Mouse (Mus musculus) hindbrain, embryonic 12.5 days (tissue): ENCODE data around the gene Gm20388. TPM values are rescaled to one million over a fixed set of nuclear protein-coding genes. Genes with fewer than 3 reads are reported as not detected.
A peak's percentile ranks its signal among the peaks of the same experiment; 100 is the strongest.
"Not testable (repeated sequence)": the region's sequence is repeated elsewhere in the genome, so short reads cannot be mapped to it uniquely, and the experiment has no call there.

Experiments
- ATAC-seq: fragments of 200-750 bp; cut with Nextera tagmentation; 2 replicates; pipeline ENCODE4 v1.8.0; 2017; ENCODE audit warnings: moderate TSS enrichment; ENCODE audit not compliant: low FRiP score
- H3K27ac ChIP-seq: fragments of 300-500 bp; sonication (generic); 2 replicates; pipeline ENCODE4 v1.5.1; 2016; ENCODE audit warnings: mild to moderate bottlenecking
- H3K27me3 ChIP-seq: fragments of 300-500 bp; sonication (generic); 2 replicates; pipeline ENCODE4 v1.6.1; 2016; ENCODE audit warnings: mild to moderate bottlenecking
- H3K36me3 ChIP-seq: fragments of 300-500 bp; sonication (generic); 2 replicates; pipeline ENCODE4 v1.6.1; 2016; ENCODE audit warnings: mild to moderate bottlenecking
- H3K4me1 ChIP-seq: fragments of 300-500 bp; sonication (generic); 2 replicates; pipeline ENCODE4 v1.6.1; 2016
- H3K4me2 ChIP-seq: fragments of 300-500 bp; sonication (generic); replicated peaks from 2 replicates; pipeline ENCODE4 v1.6.1; 2016; ENCODE audit warnings: mild to moderate bottlenecking
- H3K4me3 ChIP-seq: fragments of 300-500 bp; sonication (generic); 2 replicates; pipeline ENCODE4 v1.5.1; 2016; ENCODE audit warnings: mild to moderate bottlenecking
- H3K9ac ChIP-seq: fragments of 300-500 bp; sonication (generic); 2 replicates; pipeline ENCODE4 v1.6.1; 2016; ENCODE audit warnings: mild to moderate bottlenecking, moderate library complexity
- H3K9me3 ChIP-seq: fragments of 300-500 bp; sonication (generic); replicated peaks from 2 replicates; pipeline ENCODE4 v1.6.1; 2016; ENCODE audit warnings: mild to moderate bottlenecking
- WGBS: fragments of 180-500 bp; shearing (Covaris S2); methylation state at CpG from one replicate; pipeline ENCODE4 v1.1.7; 2016; 5-methylcytosine and 5-hydroxymethylcytosine counted together
- polyA plus RNA-seq: library from polyadenylated mRNA; unstranded; fragments of >200 nt; fragmentation: Nextera tagmentation; extraction: Ambion mirVana; gene quantifications from 2 replicates; pipeline ENCODE4 v1.2.1, GENCODE M21; 2016

Gm20388 gene
- polyA plus RNA-seq, 1 experiment from 2014 or later, result not detected

DNA sequence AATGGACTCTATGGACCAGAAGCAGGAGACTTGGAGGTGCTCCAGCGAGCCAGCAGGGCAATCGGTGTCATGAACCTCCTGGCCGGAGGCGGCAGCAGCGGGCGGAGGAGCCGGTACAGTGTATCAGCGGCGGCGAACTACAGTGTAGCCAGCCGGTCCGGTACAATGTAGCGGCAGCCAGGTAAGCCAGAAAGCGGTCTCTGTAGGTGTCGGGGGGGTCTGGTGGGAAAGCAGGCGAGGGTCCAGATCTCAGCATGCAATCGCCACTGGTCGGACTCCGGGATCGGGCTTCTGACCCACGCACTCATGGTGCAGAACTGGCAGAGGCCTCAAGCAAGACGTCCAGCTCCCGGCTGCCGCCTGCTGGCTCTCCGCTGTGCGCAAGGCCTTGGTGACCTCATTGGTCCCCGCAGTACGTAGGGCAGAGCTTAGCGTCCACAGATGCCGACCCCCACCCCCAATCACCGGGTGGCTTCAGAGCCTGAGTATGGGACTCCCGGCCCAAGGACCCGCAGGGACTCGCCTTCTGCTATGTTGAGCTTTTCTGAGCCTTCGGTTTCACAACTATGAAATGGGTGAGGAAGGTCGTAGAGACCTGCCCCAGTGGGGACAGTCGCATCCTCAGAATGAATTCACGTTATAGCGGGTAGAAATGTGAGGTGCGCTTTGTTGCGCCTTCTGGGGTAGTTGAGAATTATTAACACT is 3532.4 kb downstream of the Gm20388 start:
- WGBS, result 1% methylated on average over 41 of the region's 41 CpGs
- Histone ChIP-seq H3K36me3 (0 out of 2 replicates have a peak, but pooled peaks cover 7% of the 10 kb centered on the region), H3K27me3 (no peaks in the 10 kb centered on the region), H3K4me2 (peak overlapping the region; percentile 62), H3K4me1 (peaks cover 10% of the 10 kb centered on the region; the same call in 1 of the 2 replicates), H3K27ac (peak overlapping the region; percentile 70), H3K4me3 (peak overlapping the region; percentile 55), H3K9me3 (no peaks in the 10 kb centered on the region), H3K9ac (peak overlapping the region; percentile 67)
- ATAC-seq, result peak; percentile 93

DNA sequence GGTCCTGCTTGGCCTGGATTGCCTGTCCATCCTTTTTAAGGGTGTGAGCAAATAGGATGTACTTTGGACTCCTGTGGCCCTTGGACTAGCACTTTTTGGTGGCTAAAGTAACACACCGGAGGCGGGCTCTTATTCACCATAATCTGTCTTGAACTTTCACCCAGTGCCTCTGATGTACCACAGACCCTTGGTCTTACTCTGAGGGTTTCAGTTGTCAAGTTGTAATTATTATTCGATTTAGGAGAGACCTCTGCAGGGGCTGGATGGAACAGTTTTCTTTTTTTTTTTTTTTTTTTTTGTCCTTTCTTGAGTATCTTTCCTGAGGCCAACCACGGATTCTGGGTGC is 3532.9 kb downstream of the Gm20388 start:
- WGBS, result 36% methylated on average over 4 of the region's 4 CpGs
- ATAC-seq, result no peak
- Histone ChIP-seq H3K36me3 (0 out of 2 replicates have a peak, but pooled peaks cover 9% of the 10 kb centered on the region), H3K4me3 (peak overlapping the region; percentile 55), H3K27me3 (no peaks in the 10 kb centered on the region), H3K27ac (peak overlapping the region; percentile 70; the same call in 1 of the 2 replicates), H3K4me2 (peak overlapping the region; percentile 62), H3K9me3 (no peaks in the 10 kb centered on the region), H3K4me1 (peaks cover 10% of the 10 kb centered on the region; the same call in 1 of the 2 replicates), H3K9ac (peak overlapping the region; percentile 67)

DNA sequence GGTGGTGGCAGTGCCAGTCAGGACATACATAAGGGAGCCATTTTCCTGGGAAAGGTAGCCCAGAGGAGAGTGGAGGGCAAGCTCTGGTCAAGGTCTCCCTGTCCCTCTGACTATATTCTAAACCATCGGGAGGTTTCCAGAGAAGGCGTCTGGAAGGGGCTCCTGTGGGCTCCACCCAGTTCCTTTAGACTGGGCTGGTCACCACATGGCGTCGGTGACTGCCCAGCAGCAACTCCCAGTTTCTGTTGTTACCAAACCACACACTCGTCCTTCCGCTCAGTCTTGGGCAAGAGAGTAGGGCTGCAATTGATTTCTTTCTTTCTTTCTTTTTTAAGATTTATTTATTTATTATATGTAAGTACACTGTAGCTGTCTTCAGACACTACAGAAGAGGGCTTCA is 3533.5 kb downstream of the Gm20388 start:
- Histone ChIP-seq H3K4me1 (peaks cover 10% of the 10 kb centered on the region; the same call in 1 of the 2 replicates), H3K27me3 (no peaks in the 10 kb centered on the region), H3K4me3 (0 out of 2 replicates have a peak overlapping the region, but pooled peaks have one; percentile 55), H3K4me2 (peak overlapping the region; percentile 62), H3K36me3 (peaks cover 15% of the 10 kb centered on the region), H3K9me3 (no peaks in the 10 kb centered on the region), H3K27ac (no peak overlapping the region), H3K9ac (no peak overlapping the region)
- no peak for ATAC-seq
- WGBS, result 87% methylated on average over 6 of the region's 6 CpGs

DNA sequence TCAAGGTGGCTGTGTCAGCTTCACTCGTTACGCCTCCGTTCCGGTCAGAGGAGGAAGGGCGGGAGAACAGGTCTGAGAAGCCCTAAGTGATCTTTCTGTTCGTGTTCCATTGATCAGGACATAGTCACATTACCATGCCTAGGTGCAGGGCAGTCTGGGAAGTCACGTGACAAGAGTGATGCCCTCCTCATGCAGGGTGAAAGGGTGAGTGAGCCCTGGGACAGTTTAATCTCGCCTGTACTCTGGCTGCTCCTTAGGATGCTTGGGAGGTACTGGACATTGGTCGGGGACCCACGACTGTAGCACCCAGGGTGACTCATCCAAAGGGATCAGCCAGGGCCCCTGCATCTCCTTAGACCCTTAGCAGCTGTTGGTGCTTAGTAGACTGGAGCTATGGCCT is 3535.3 kb downstream of the Gm20388 start:
- Histone ChIP-seq H3K4me2 (no peak overlapping the region), H3K9ac (no peak overlapping the region), H3K4me3 (no peak overlapping the region), H3K36me3 (peaks cover 27% of the 10 kb centered on the region), H3K27me3 (no peaks in the 10 kb centered on the region), H3K4me1 (peaks cover 10% of the 10 kb centered on the region; the same call in 1 of the 2 replicates), H3K27ac (no peak overlapping the region), H3K9me3 (no peaks in the 10 kb centered on the region)
- no peak for ATAC-seq
- 87% methylated on average over 10 of the region's 10 CpGs for WGBS

DNA sequence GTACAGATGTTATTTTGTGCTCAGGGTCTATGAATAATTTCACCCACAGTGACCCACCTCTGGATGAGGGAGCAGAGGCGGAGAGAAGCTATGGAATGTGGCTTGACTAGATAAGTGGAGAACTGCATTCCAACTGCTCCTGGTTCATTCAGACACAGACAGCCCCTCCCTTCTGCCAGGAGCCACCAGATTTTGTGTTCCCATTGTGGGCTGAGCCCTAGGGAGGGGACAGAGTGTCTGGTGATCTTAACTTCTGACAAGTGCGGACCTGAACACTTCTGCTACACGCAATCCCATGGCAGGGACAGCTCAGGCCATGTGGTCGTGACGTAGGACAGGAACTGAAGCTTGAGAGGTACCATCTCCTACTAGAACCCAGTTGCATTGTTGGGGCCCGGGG is 3536.2 kb downstream of the Gm20388 start:
- Histone ChIP-seq H3K27ac (no peak overlapping the region), H3K27me3 (no peaks in the 10 kb centered on the region), H3K9ac (no peak overlapping the region), H3K9me3 (no peaks in the 10 kb centered on the region), H3K4me2 (no peak overlapping the region), H3K4me1 (peaks cover 10% of the 10 kb centered on the region; the same call in 1 of the 2 replicates), H3K4me3 (no peak overlapping the region), H3K36me3 (peaks cover 31% of the 10 kb centered on the region)
- ATAC-seq, result no peak
- WGBS, result 89% methylated on average over 6 of the region's 6 CpGs

DNA sequence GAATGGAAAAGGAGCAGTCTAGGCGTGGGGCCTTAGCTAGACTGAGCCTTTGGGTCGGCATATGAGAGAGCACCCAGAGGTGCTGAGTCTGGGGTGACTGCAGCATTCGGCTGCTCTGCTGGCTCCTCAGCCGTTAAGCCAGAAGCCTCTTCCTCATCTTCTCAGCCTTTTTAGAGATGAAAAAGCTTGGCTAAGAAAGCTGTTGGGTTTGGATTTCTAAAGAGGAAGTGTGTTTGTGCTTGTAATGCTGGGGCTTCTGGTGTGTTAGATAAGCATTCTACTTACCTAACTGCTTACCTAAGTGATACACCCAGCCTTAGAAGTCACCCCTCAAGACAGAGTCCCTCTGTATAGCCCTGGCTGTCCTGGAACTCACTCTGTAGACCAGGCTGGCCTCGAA is 3540.1 kb downstream of the Gm20388 start:
- H3K27me3 ChIP-seq, result no peaks in the 10 kb centered on the region
- no peaks in the 10 kb centered on the region for H3K9me3 ChIP-seq
- H3K36me3 ChIP-seq, result peaks cover 66% of the 10 kb centered on the region
- ATAC-seq, result no peak
- no peak overlapping the region for H3K27ac ChIP-seq
- 92% methylated on average over 5 of the region's 5 CpGs for WGBS
- no peak overlapping the region for H3K4me3 ChIP-seq
- H3K4me2 ChIP-seq, result no peak overlapping the region
- H3K4me1 ChIP-seq, result no peaks in the 10 kb centered on the region
- no peak overlapping the region for H3K9ac ChIP-seq

DNA sequence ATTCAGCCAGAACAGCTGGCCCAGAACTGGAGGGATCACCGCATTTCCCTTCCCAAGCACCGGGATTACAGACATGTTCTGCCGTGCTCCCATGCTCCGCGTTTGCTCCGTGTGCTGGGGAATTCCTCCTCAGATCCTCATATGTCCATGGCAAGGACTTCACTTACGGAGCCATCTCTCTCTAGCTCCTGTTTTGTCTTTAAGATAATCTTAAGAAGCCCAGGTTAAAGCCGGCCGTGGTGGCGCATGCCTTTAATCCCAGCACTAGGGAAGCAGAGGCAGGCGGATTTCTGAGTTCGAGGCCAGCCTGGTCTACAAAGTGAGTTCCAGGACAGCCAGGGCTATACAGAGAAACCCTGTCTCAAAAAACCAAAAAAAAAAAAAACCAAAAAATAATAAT is 3541.1 kb downstream of the Gm20388 start:
- H3K4me1 ChIP-seq, ATAC-seq, H3K27ac ChIP-seq, H3K4me3 ChIP-seq, H3K27me3 ChIP-seq, H3K9ac ChIP-seq, H3K9me3 ChIP-seq, H3K4me2 ChIP-seq: not testable (repeated sequence)
- H3K36me3 ChIP-seq, result peaks cover 72% of the 10 kb centered on the region
- WGBS, result 97% methylated on average over 12 of the region's 12 CpGs

DNA sequence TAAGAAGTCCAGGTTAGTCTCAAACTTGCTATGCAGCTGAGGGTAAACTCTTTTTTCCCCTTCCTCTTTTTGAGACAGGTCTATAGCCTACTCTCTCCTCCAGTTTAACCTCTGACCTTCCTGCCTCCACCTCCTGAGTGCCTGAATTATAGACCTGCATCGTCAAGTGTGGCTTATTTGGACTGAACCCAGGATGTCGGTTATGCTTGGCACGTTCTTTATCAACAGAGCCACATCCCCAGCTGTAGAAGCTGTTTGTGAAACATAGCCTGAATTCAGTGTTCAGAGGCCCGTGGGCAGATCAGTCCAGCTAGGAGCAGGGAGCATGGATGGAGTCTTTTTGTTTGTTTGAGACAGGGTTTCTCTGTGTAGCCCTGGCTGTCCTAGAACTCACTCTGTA is 3541.5 kb downstream of the Gm20388 start:
- no peak overlapping the region for H3K9ac ChIP-seq
- no peaks in the 10 kb centered on the region for H3K27me3 ChIP-seq
- no peaks in the 10 kb centered on the region for H3K9me3 ChIP-seq
- 91% methylated on average over 4 of the region's 4 CpGs for WGBS
- ATAC-seq, result no peak
- H3K4me1 ChIP-seq, result no peaks in the 10 kb centered on the region
- no peak overlapping the region for H3K4me3 ChIP-seq
- no peak overlapping the region for H3K4me2 ChIP-seq
- peaks cover 76% of the 10 kb centered on the region for H3K36me3 ChIP-seq
- H3K27ac ChIP-seq, result no peak overlapping the region

DNA sequence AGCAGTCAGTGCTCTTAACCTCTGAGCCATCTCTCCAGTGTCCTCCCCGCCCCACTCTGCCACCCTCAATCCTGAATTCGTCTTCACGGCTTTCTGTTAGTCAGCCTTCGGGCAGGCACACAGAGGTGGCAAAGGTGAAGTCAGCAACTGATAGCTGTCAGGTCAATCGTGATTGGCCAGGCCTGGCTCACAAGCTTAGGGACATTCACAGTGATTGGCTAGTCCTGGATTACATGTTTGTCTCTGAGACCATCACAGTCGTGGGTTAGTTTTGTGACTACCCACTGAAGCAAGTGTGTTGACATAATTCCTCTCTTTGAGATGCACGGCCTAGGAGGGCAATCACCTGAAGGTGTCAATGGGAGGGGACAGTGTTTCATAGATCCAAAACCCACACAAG is 3542.7 kb downstream of the Gm20388 start:
- H3K4me2 ChIP-seq, result no peak overlapping the region
- H3K4me1 ChIP-seq, result no peaks in the 10 kb centered on the region
- H3K27ac ChIP-seq, result no peak overlapping the region
- H3K36me3 ChIP-seq, result peaks cover 82% of the 10 kb centered on the region
- H3K27me3 ChIP-seq, result no peaks in the 10 kb centered on the region
- no peak for ATAC-seq
- WGBS, result 82% methylated on average over 7 of the region's 7 CpGs
- no peak overlapping the region for H3K4me3 ChIP-seq
- no peaks in the 10 kb centered on the region for H3K9me3 ChIP-seq
- H3K9ac ChIP-seq, result no peak overlapping the region

DNA sequence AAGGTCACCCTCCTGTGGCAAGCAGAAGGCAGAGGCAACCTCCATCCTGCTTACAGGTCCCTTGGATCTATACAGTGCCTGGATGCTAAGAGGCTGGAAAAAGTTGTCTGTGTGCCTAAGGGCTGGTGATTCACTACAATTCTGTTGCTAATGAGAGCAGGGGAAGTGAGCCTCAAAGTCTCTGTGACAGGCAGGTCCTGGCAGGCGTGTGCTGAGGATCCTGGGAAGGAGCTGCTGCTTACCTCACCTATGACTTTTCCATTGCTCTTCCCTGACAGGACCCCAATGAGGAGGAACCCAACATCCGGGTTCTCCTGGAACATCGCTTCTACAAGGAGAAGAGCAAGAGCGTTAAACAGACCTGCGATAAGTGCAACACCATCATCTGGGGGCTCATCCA is 3543.3 kb downstream of the Gm20388 start:
- H3K36me3 ChIP-seq, result peaks cover 82% of the 10 kb centered on the region
- no peaks in the 10 kb centered on the region for H3K4me1 ChIP-seq
- H3K27ac ChIP-seq, result no peak overlapping the region
- H3K9me3 ChIP-seq, result no peaks in the 10 kb centered on the region
- H3K4me2 ChIP-seq, result no peak overlapping the region
- ATAC-seq, result no peak
- no peak overlapping the region for H3K9ac ChIP-seq
- H3K4me3 ChIP-seq, result no peak overlapping the region
- no peaks in the 10 kb centered on the region for H3K27me3 ChIP-seq
- WGBS, result 82% methylated on average over 5 of the region's 5 CpGs

DNA sequence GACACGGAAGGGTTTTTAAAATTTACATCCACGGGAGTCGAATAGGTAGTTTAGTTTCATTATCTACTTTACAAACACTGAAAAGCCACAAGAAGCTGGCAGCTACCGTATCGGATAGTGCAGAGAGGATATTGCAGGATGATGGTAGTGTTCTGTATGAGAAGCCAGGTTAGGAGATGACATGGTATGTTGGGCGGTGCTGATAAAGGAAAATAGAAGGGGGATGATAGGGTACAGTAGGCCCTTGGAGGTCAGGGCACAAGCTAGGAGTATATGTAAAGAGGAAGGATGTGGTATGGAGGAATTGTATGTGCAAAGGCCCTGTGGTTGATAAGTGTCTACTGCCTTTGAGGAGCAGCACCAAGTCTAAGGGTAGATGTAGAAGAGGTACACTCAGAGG is 3543.9 kb downstream of the Gm20388 start:
- no peak overlapping the region for H3K27ac ChIP-seq
- no peak for ATAC-seq
- 90% methylated on average over 6 of the region's 6 CpGs for WGBS
- H3K4me2 ChIP-seq, result no peak overlapping the region
- H3K9me3 ChIP-seq, result no peaks in the 10 kb centered on the region
- no peak overlapping the region for H3K4me3 ChIP-seq
- H3K9ac ChIP-seq, result no peak overlapping the region
- no peaks in the 10 kb centered on the region for H3K4me1 ChIP-seq
- H3K27me3 ChIP-seq, result no peaks in the 10 kb centered on the region
- peaks cover 82% of the 10 kb centered on the region for H3K36me3 ChIP-seq

DNA sequence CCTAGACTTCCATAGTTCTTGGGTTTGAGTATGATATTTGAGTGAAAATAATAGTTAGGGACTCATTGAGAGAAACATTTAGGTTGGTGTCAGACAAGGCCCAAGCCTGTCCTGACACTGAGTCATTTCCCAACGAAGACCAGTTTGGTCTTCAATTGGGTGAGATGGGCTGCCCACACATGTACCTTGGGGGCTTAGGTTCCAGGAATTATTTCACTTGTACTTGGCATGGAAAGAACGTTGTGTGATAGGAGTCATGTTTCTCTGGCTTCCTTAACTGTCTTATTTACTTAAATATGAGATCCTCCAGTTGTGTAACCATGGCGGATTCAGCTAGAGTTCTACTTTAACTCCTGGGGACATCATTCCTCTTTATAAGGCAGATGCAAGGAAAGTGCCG is 3553.0 kb downstream of the Gm20388 start:
- peaks cover 50% of the 10 kb centered on the region for H3K36me3 ChIP-seq
- H3K9me3 ChIP-seq, result no peaks in the 10 kb centered on the region
- WGBS, result 92% methylated on average over 4 of the region's 4 CpGs
- H3K27ac ChIP-seq, result no peak overlapping the region
- H3K4me3 ChIP-seq, result no peak overlapping the region
- no peak overlapping the region for H3K9ac ChIP-seq
- no peak for ATAC-seq
- no peaks in the 10 kb centered on the region for H3K4me1 ChIP-seq
- H3K27me3 ChIP-seq, result no peaks in the 10 kb centered on the region
- H3K4me2 ChIP-seq, result no peak overlapping the region

DNA sequence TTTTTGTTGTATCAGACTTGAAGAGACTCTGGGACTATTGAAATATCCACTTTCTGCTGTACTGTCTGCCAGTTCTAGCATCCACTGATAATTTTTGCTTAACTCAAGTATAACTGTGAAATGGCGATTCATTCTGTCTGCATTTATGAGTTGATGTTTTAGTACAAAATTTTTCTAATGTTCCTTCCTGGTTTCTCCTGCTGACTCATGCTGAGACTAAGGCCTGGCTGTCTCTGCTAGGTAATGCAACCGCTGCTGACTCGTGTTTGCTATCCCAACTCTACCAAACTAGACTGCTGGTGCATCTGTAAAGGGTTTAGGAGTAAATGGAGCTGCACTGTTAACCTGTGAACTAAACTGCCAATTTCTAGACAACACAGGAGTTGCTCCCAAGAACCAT is 3556.8 kb downstream of the Gm20388 start:
- H3K4me1 ChIP-seq, result no peaks in the 10 kb centered on the region
- peaks cover 5% of the 10 kb centered on the region; the same call in 1 of the 2 replicates for H3K27me3 ChIP-seq
- no peak overlapping the region for H3K27ac ChIP-seq
- no peak overlapping the region for H3K9ac ChIP-seq
- H3K36me3 ChIP-seq, result peaks cover 12% of the 10 kb centered on the region
- no peak overlapping the region for H3K4me2 ChIP-seq
- no peaks in the 10 kb centered on the region for H3K9me3 ChIP-seq
- H3K4me3 ChIP-seq, result no peak overlapping the region
- no peak for ATAC-seq
- 77% methylated on average over 3 of the region's 3 CpGs for WGBS
